Mouse (Mus musculus) stomach, postnatal 0 days (tissue): ENCODE results near the gene Hoxc5.

Experiments used
- CTCF ChIP-seq: IDR thresholded peaks from 2 replicates; pipeline ENCODE4 v1.5.1; 2016; ENCODE audit warnings: antibody characterized with exemption, low read depth, mild to moderate bottlenecking, moderate library complexity
- EP300 ChIP-seq: optimal IDR thresholded peaks from 2 replicates; pipeline ENCODE3; 2016; ENCODE audit warnings: antibody characterized with exemption

DNA sequence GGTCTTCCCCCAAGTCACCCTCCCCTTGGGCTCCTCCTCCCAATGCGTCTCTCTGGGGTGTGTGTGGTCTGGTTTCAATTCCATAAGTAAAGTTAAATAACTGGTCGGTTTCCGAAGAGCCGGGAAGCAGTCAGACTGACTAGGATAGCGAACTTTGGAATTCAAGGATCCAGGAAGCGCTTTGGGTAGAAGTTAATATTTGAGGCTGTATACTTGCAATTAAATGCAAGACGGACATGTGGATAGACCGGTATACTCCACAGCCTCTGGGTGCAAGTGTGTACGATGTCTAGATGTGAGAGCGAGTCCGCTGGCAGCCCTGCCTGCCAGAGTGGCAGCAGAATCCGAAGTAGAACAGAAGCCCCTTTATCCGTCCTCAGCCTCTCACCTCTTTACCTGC is 4.8 kb upstream of the Hoxc5 start:
- TF ChIP-seq CTCF (no peak), EP300 (no peak)
